Mouse (Mus musculus): ENCODE data around the gene Ly6g6c. TPM values are rescaled to one million over a fixed set of nuclear protein-coding genes. Genes with fewer than 3 reads are reported as not detected.

Ly6g6c gene
- polyA plus RNA-seq, 1 experiment: 1.6 TPM

DNA sequence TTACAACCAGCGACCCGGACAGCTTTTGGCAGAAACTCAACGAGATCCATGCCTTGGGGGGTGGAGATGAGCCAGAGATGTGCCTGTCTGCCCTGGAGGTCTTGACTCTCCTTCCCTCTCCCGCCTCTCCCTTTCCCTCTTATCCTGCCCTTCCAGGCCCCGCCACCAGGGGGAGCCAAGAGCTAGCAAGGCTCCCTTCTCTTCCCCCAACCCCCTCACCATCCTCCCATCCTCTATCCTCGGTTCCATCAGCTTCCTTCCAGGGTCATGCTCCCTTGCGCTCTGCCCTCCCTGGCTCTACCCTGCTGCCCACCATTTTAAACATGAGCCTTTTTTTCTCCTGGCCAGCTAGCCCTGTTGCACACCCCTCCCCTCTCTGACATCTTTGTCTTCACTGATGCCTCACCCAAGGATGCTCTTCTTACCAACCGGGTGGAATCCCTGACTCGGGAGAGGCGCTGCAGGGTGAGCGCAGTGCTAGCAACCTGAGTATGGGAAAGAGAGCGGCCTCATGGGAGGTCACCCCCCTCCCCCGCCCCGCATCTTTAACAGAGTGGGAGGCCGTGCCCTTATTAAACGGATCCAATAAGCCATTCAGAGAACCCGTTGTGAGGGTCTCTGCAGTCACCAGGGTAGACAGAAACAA is 43.9 kb upstream of the Ly6g6c start:
- 20% methylated on average over 17 of the region's 17 CpGs for WGBS
- Histone ChIP-seq H3K4me1 (ENCODE audit: control insufficient read depth, insufficient read depth, low read length) (peaks cover 2% of the 10 kb centered on the region), H3K4me3 (replicated peaks; ENCODE audit: control insufficient read depth, low read depth, low read length) (no peak overlapping the region), H3K27ac (ENCODE audit: control insufficient read depth, insufficient read depth, low read depth, low read length, poor library complexity) (no peak overlapping the region)
- TF ChIP-seq CTCF (IDR thresholded peaks at IDR 0.05; ENCODE audit: control insufficient read depth, insufficient read depth, low read length): peak; percentile 99
- no peak for TF ChIP-seq POLR2A (IDR thresholded peaks at IDR 0.05; ENCODE audit: borderline replicate concordance, control insufficient read depth, low read depth, low read length)

DNA sequence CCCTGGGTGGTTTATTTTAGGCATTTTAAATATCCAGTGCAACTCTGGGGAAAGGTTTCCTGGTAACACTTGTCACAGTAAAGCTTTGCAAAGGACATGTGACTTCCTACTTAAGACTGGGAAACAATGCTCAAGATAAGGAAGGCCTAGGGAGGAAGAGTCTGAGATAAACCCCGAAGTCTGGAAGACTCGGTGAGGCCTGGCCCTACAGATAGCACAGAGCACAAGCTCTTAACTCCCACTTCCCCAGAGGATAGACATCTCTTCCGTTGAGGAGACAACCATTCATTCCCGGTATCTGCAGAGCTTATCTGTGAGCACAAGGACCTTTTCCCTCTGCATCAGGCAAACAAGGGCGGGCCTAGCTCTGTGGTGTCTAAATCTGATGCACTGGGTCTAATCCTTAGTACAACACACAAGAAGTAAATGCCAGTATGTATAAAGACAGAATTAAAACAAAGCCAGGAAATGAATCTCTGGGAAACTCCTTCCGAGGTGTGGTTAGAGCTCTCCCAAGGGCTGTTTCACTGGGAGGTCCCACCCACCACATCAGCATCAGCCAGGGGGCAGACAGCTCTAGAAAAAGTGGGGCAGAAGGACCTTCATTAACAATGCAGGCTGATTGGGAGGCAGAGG is 43.2 kb upstream of the Ly6g6c start:
- WGBS: 40% methylated on average over 6 of the region's 6 CpGs
- H3K4me3 ChIP-seq (replicated peaks; ENCODE audit: control insufficient read depth, low read depth, low read length): no peak overlapping the region
- no peak overlapping the region for H3K27ac ChIP-seq (ENCODE audit: control insufficient read depth, insufficient read depth, low read depth, low read length, poor library complexity)
- TF ChIP-seq POLR2A (IDR thresholded peaks at IDR 0.05; ENCODE audit: borderline replicate concordance, control insufficient read depth, low read depth, low read length) (no peak), CTCF (IDR thresholded peaks at IDR 0.05; ENCODE audit: control insufficient read depth, insufficient read depth, low read length) (no peak)
- H3K4me1 ChIP-seq (ENCODE audit: control insufficient read depth, insufficient read depth, low read length): peaks cover 2% of the 10 kb centered on the region

DNA sequence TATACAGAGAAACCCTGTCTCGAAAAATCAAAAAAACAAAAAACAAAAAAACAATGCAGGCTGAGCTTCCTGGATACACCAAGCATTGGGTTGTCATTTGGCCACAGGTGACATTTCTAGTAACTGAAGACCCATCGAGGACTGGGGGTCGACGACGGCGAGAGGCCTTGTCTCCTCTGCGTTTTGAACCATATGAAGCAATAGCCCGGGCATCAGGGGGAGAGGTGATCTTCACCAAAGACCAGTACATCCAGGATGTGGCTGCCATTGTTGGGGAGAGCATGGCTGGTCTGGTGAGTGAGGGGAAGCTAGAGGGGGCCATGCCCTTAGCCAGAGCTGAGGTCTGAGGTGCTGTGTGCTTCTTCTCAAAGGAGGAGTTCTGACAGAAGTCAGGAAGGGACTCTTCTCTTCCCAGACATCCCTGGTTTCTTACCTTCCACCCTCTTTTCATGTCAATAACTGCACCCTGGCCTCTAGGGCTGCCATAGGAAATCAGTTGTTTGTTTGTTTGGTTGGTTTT is 42.6 kb upstream of the Ly6g6c start:
- 86% methylated on average over 8 of the region's 8 CpGs for WGBS

DNA sequence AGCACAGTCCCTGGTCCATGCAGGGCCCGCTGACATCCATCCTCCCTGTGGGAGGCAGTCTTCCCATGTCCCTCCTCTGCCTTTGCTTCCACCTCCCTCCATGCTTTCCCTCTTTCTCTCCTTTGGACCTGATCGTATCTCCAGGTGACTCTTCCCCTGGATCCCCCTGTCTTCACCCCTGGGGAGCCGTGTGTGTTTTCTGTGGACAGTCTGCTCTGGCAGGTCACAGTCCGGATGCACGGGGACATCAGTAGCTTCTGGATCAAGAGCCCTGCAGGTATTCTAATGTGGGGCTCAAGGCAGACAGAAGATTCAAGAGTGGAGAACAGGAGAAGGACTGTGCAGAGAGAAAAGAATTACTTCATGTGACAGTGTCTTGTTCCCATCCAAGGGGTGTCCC is 42.0 kb upstream of the Ly6g6c start:
- no peak for TF ChIP-seq POLR2A (IDR thresholded peaks at IDR 0.05; ENCODE audit: borderline replicate concordance, control insufficient read depth, low read depth, low read length)
- no peak for TF ChIP-seq CTCF (IDR thresholded peaks at IDR 0.05; ENCODE audit: control insufficient read depth, insufficient read depth, low read length)
- Histone ChIP-seq H3K4me3 (replicated peaks; ENCODE audit: control insufficient read depth, low read depth, low read length) (no peak overlapping the region), H3K4me1 (ENCODE audit: control insufficient read depth, insufficient read depth, low read length) (peaks cover 2% of the 10 kb centered on the region), H3K27ac (ENCODE audit: control insufficient read depth, insufficient read depth, low read depth, low read length, poor library complexity) (no peak overlapping the region)
- WGBS: 85% methylated on average over 5 of the region's 5 CpGs

More for the DNA sequence above, 42.6 kb upstream of the Ly6g6c start:
- Histone ChIP-seq H3K4me1 (ENCODE audit: control insufficient read depth, insufficient read depth, low read length) (peaks cover 2% of the 10 kb centered on the region), H3K27ac (ENCODE audit: control insufficient read depth, insufficient read depth, low read depth, low read length, poor library complexity) (no peak overlapping the region), H3K4me3 (replicated peaks; ENCODE audit: control insufficient read depth, low read depth, low read length) (no peak overlapping the region)
- TF ChIP-seq POLR2A (IDR thresholded peaks at IDR 0.05; ENCODE audit: borderline replicate concordance, control insufficient read depth, low read depth, low read length) (no peak), CTCF (IDR thresholded peaks at IDR 0.05; ENCODE audit: control insufficient read depth, insufficient read depth, low read length) (no peak)

- peaks cover 2% of the 10 kb centered on the region for H3K4me1 ChIP-seq (ENCODE audit: control insufficient read depth, insufficient read depth, low read length)
- 17% methylated on average over 4 of the region's 4 CpGs for WGBS
Observed at GRCm38 (mm10) chr17:35023756-35024155, 41.4 kb upstream of the Ly6g6c start.

DNA sequence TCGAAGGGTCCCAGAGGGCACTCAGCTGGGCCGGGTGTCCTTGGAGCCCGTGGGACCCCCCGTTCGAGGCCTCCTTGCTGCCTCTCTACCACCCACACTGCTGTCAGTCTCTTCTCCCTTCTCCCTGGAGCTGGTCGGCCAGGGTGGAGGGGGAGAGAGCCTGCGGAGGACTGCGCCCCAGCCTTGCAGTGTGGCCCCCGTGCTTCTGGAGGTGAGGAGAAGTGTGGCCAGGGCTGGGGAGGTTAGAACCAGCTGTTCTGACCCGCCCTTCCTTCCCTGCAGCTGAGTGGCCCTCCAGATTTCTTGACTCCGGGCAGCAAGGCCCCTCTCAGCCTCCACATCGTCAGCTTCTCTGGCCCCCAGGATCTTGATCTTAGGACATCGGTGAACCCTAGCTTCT is 40.9 kb upstream of the Ly6g6c start:
- TF ChIP-seq CTCF (IDR thresholded peaks at IDR 0.05; ENCODE audit: control insufficient read depth, insufficient read depth, low read length) (no peak), POLR2A (IDR thresholded peaks at IDR 0.05; ENCODE audit: borderline replicate concordance, control insufficient read depth, low read depth, low read length) (no peak)
- no peak overlapping the region; the same call in 1 of the 2 replicates for H3K27ac ChIP-seq (ENCODE audit: control insufficient read depth, insufficient read depth, low read depth, low read length, poor library complexity)
- WGBS: 54% methylated on average over 13 of the region's 13 CpGs
- no peak overlapping the region for H3K4me3 ChIP-seq (replicated peaks; ENCODE audit: control insufficient read depth, low read depth, low read length)
- peaks cover 3% of the 10 kb centered on the region for H3K4me1 ChIP-seq (ENCODE audit: control insufficient read depth, insufficient read depth, low read length)

More at GRCm38 (mm10) chr17:35023756-35024155, 41.4 kb upstream of the Ly6g6c start:
- no peak overlapping the region for H3K27ac ChIP-seq (ENCODE audit: control insufficient read depth, insufficient read depth, low read depth, low read length, poor library complexity)
- TF ChIP-seq POLR2A (IDR thresholded peaks at IDR 0.05; ENCODE audit: borderline replicate concordance, control insufficient read depth, low read depth, low read length): no peak
- no peak for TF ChIP-seq CTCF (IDR thresholded peaks at IDR 0.05; ENCODE audit: control insufficient read depth, insufficient read depth, low read length)
- peak overlapping the region; percentile 14 for H3K4me3 ChIP-seq (replicated peaks; ENCODE audit: control insufficient read depth, low read depth, low read length)

DNA sequence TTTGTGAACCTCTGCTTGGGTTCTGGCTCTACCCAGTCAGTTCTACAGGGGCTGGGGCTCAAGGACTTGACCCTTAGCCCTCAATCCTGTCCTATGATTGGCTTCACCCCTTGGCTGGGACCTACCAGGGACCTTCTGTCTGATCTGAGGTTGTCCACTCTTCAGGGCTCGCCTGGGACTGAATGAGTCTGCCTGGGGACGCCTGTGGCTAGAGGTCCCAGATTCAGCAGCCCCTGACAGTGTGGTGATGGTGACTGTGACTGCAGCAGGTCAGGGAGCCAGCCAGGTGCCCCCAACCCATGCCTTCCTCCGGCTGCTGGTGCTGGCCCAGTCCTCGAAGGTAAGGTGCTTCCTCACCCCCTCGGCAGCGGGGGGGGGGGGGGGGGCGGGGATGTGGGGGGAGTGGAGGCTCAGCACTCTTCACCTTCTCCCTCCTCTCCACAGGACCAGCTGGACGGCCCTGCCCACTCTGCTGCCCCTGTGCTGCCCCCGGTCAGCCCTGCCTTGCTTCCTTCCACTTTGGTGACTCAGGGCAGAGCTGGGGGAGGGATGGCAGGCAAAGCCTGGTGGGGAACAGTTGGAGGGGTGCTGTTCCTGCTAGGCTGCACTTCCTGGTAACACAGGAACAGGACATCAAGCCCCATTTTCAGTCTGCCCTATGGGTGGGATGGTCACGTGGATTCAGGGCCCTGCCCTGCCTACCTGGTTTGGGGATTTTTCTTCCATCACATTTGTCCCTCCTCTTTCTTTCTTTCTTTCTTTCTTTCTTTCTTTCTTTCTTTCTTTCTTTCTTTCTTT is 40.3 kb upstream of the Ly6g6c start:
- Histone ChIP-seq H3K4me1 (ENCODE audit: control insufficient read depth, insufficient read depth, low read length) (peaks cover 4% of the 10 kb centered on the region), H3K27ac (ENCODE audit: control insufficient read depth, insufficient read depth, low read depth, low read length, poor library complexity) (no peak overlapping the region; the same call in 1 of the 2 replicates), H3K4me3 (replicated peaks; ENCODE audit: control insufficient read depth, low read depth, low read length) (no peak overlapping the region)
- WGBS: 28% methylated on average over 10 of the region's 10 CpGs
- no peak for TF ChIP-seq POLR2A (IDR thresholded peaks at IDR 0.05; ENCODE audit: borderline replicate concordance, control insufficient read depth, low read depth, low read length)
- no peak for TF ChIP-seq CTCF (IDR thresholded peaks at IDR 0.05; ENCODE audit: control insufficient read depth, insufficient read depth, low read length)

GRCm38 (mm10) chr17:35026206-35026605 is 39.0 kb upstream of the Ly6g6c start:
- H3K4me3 ChIP-seq (replicated peaks; ENCODE audit: control insufficient read depth, low read depth, low read length): no peak overlapping the region
- TF ChIP-seq CTCF (IDR thresholded peaks at IDR 0.05; ENCODE audit: control insufficient read depth, insufficient read depth, low read length): no peak
- TF ChIP-seq POLR2A (IDR thresholded peaks at IDR 0.05; ENCODE audit: borderline replicate concordance, control insufficient read depth, low read depth, low read length): no peak
- 83% methylated on average over 5 of the region's 5 CpGs for WGBS
- H3K4me1 ChIP-seq (ENCODE audit: control insufficient read depth, insufficient read depth, low read length): peaks cover 5% of the 10 kb centered on the region
- H3K27ac ChIP-seq (ENCODE audit: control insufficient read depth, insufficient read depth, low read depth, low read length, poor library complexity): no peak overlapping the region
